Mouse (Mus musculus) embryo, embryonic 11.5 days (tissue): ENCODE results near the gene Sugp1.
"Not testable (repeated sequence)": the region's sequence is repeated elsewhere in the genome, so short reads cannot be mapped to it uniquely, and the experiment has no call there.

ENCODE experiments used
- DNase-seq: peaks from one replicate; pipeline ENCODE4 v3.0.0-alpha.2; 2012; ENCODE audit warnings: low read depth, low spot score

Sugp1 gene

GRCm38 (mm10) chr8:70043996-70044395 is 1.4 kb downstream of the Sugp1 start:
- DNase-seq = no peak

- no peak for DNase-seq
These were observed 7.0 kb downstream of the Sugp1 start for GRCm38 (mm10) chr8:70049662-70050061.

GRCm38 (mm10) chr8:70050434-70050833 is 7.8 kb downstream of the Sugp1 start:
- not testable (repeated sequence) for DNase-seq

- no peak for DNase-seq
These were observed 15.1 kb downstream of the Sugp1 start for GRCm38 (mm10) chr8:70057721-70058120.

GRCm38 (mm10) chr8:70071836-70072440 is 29.3 kb downstream of the Sugp1 start:
- no peak for DNase-seq

- DNase-seq = no peak
These were observed 29.9 kb downstream of the Sugp1 start, which contains the start of gene Tm6sf2 for GRCm38 (mm10) chr8:70072441-70073069. TSS of gene Tm6sf2 (plus strand) at chr8:70072924.

- DNase-seq = no peak
These were observed 30.5 kb downstream of the Sugp1 start for GRCm38 (mm10) chr8:70073120-70073519.

- no peak for DNase-seq
These were observed 31.1 kb downstream of the Sugp1 start for GRCm38 (mm10) chr8:70073682-70074081.

- DNase-seq = no peak
These were observed 39.4 kb downstream of the Sugp1 start for GRCm38 (mm10) chr8:70081976-70082375.

- no peak for DNase-seq
These were observed 40.7 kb downstream of the Sugp1 start, which contains the start of gene Hapln4 for GRCm38 (mm10) chr8:70083285-70083684. TSS of gene Hapln4 (plus strand) at chr8:70083457.

- DNase-seq = no peak
These were observed 41.8 kb downstream of the Sugp1 start for GRCm38 (mm10) chr8:70084191-70085065.

GRCm38 (mm10) chr8:70086151-70086550 is 43.5 kb downstream of the Sugp1 start:
- DNase-seq = no peak

- DNase-seq = no peak
These were observed 44.6 kb downstream of the Sugp1 start for GRCm38 (mm10) chr8:70087237-70087636.

GRCm38 (mm10) chr8:70087836-70088650 is 45.4 kb downstream of the Sugp1 start:
- peak; percentile 38 for DNase-seq

- no peak for DNase-seq
These were observed 46.8 kb downstream of the Sugp1 start for GRCm38 (mm10) chr8:70089296-70089960.

- DNase-seq = no peak
These were observed 50.2 kb downstream of the Sugp1 start for GRCm38 (mm10) chr8:70092786-70093185.

GRCm38 (mm10) chr8:70099276-70099675 is 56.7 kb downstream of the Sugp1 start:
- no peak for DNase-seq

GRCm38 (mm10) chr8:70100241-70100640 is 57.6 kb downstream of the Sugp1 start:
- no peak for DNase-seq

- DNase-seq = no peak
These were observed 61.9 kb downstream of the Sugp1 start for GRCm38 (mm10) chr8:70104506-70104905.

- no peak for DNase-seq
These were observed 62.3 kb downstream of the Sugp1 start for GRCm38 (mm10) chr8:70104922-70105321.

GRCm38 (mm10) chr8:70110451-70110850 is 67.8 kb downstream of the Sugp1 start:
- no peak for DNase-seq
